Mouse (Mus musculus) stomach, embryonic 16.5 days (tissue): ENCODE measurements around the gene Mydgf. TPM values are rescaled to one million over a fixed set of nuclear protein-coding genes. Genes with fewer than 3 reads are reported as not detected.
A peak's percentile ranks its signal among the peaks of the same experiment; 100 is the strongest.

Experiments used
- ATAC-seq: fragments of 200-750 bp; cut with Nextera tagmentation; 2 replicates; pipeline ENCODE4 v1.8.0; 2017; ENCODE audit warnings: moderate number of reproducible peaks, moderate TSS enrichment; ENCODE audit not compliant: insufficient read depth, low FRiP score
- H3K27ac ChIP-seq: fragments of 300-500 bp; sonication (generic); 2 replicates; pipeline ENCODE4 v1.5.1; 2014; ENCODE audit warnings: low read length
- H3K27me3 ChIP-seq: fragments of 300-500 bp; sonication (generic); 2 replicates; pipeline ENCODE4 v1.6.1; 2014; ENCODE audit warnings: low read length, control low read depth, mixed read lengths; ENCODE audit not compliant: control insufficient read depth, insufficient read depth
- H3K36me3 ChIP-seq: fragments of 300-500 bp; sonication (generic); 2 replicates; pipeline ENCODE4 v1.6.1; 2014; ENCODE audit warnings: low read length; ENCODE audit not compliant: control insufficient read depth, insufficient read depth
- H3K4me1 ChIP-seq: fragments of 300-500 bp; sonication (generic); 2 replicates; pipeline ENCODE4 v1.6.1; 2014; ENCODE audit warnings: low read length, control low read depth, mixed read lengths; ENCODE audit not compliant: control insufficient read depth, insufficient read depth
- H3K4me2 ChIP-seq: fragments of 300-500 bp; sonication (generic); 2 replicates; pipeline ENCODE4 v1.6.1; 2014; ENCODE audit warnings: low read depth, low read length, mixed read lengths
- H3K4me3 ChIP-seq: fragments of 300-500 bp; sonication (generic); replicated peaks from 2 replicates; pipeline ENCODE4 v1.5.1; 2014; ENCODE audit warnings: mild to moderate bottlenecking, low read length
- H3K9ac ChIP-seq: fragments of 300-500 bp; sonication (generic); 2 replicates; pipeline ENCODE4 v1.6.1; 2014; ENCODE audit warnings: low read length
- H3K9me3 ChIP-seq: fragments of 300-500 bp; sonication (generic); replicated peaks from 2 replicates; pipeline ENCODE4 v1.6.1; 2016; ENCODE audit warnings: low read length, control low read depth; ENCODE audit not compliant: control insufficient read depth
- WGBS: fragments of 180-500 bp; shearing (Covaris S2); extraction: QIAGEN DNeasy Blood & Tissue Kit; methylation state at CpG from one replicate; pipeline ENCODE4 v1.1.7; 2014; 5-methylcytosine and 5-hydroxymethylcytosine counted together
- polyA plus RNA-seq: library from polyadenylated mRNA; unstranded; fragments of >200 nt; fragmentation: Nextera tagmentation; extraction: Ambion mirVana; gene quantifications from 2 replicates; pipeline ENCODE4 v1.2.1, GENCODE M21; 2015

Gene Mydgf
- polyA plus RNA-seq, 1 experiment from 2014 or later = 106 TPM

- H3K27ac ChIP-seq = no peak overlapping the region
- ATAC-seq = no peak
- H3K4me1 ChIP-seq = no peaks in the 10 kb centered on the region
- H3K4me3 ChIP-seq = no peak overlapping the region
- H3K9me3 ChIP-seq = no peaks in the 10 kb centered on the region
- no peak overlapping the region for H3K9ac ChIP-seq
- H3K36me3 ChIP-seq = peaks cover 47% of the 10 kb centered on the region
- WGBS = 68% methylated on average over 3 of the region's 3 CpGs
- H3K4me2 ChIP-seq = no peak overlapping the region
- no peaks in the 10 kb centered on the region for H3K27me3 ChIP-seq
Measured at GRCm38 (mm10) chr17:56201642-56202041, 17.9 kb upstream of the Mydgf start.

GRCm38 (mm10) chr17:56200586-56200985, 16.9 kb upstream of the Mydgf start:
- ATAC-seq = no peak
- WGBS = 84% methylated on average over 9 of the region's 9 CpGs
- H3K4me2 ChIP-seq = no peak overlapping the region
- no peaks in the 10 kb centered on the region for H3K9me3 ChIP-seq
- H3K4me3 ChIP-seq = no peak overlapping the region
- H3K36me3 ChIP-seq = peaks cover 45% of the 10 kb centered on the region
- H3K9ac ChIP-seq = no peak overlapping the region
- H3K27me3 ChIP-seq = no peaks in the 10 kb centered on the region
- H3K4me1 ChIP-seq = no peaks in the 10 kb centered on the region
- no peak overlapping the region for H3K27ac ChIP-seq

- Histone ChIP-seq H3K9ac (no peak overlapping the region), H3K4me2 (no peak overlapping the region), H3K27me3 (no peaks in the 10 kb centered on the region), H3K4me3 (no peak overlapping the region), H3K9me3 (no peaks in the 10 kb centered on the region), H3K4me1 (no peaks in the 10 kb centered on the region), H3K36me3 (peaks cover 33% of the 10 kb centered on the region), H3K27ac (no peak overlapping the region)
- ATAC-seq = no peak
- WGBS = 90% methylated on average over 2 of the region's 2 CpGs
Measured at GRCm38 (mm10) chr17:56196860-56197259, 13.1 kb upstream of the Mydgf start.

- H3K4me2 ChIP-seq = no peak overlapping the region
- peaks cover 37% of the 10 kb centered on the region for H3K36me3 ChIP-seq
- H3K4me1 ChIP-seq = no peaks in the 10 kb centered on the region
- H3K4me3 ChIP-seq = no peak overlapping the region
- no peak overlapping the region for H3K27ac ChIP-seq
- H3K9ac ChIP-seq = no peak overlapping the region
- H3K27me3 ChIP-seq = no peaks in the 10 kb centered on the region
- H3K9me3 ChIP-seq = no peaks in the 10 kb centered on the region
- no peak for ATAC-seq
- 76% methylated on average over 13 of the region's 13 CpGs for WGBS
Measured at GRCm38 (mm10) chr17:56194765-56195164, 11.0 kb upstream of the Mydgf start.

- Histone ChIP-seq H3K9me3 (no peaks in the 10 kb centered on the region), H3K27me3 (no peaks in the 10 kb centered on the region), H3K36me3 (peaks cover 37% of the 10 kb centered on the region), H3K9ac (no peak overlapping the region), H3K4me2 (no peak overlapping the region), H3K4me3 (no peak overlapping the region), H3K4me1 (no peaks in the 10 kb centered on the region), H3K27ac (no peak overlapping the region)
- WGBS = 83% methylated on average over 12 of the region's 12 CpGs
- ATAC-seq = no peak
Measured at GRCm38 (mm10) chr17:56194357-56194756, 10.6 kb upstream of the Mydgf start.

GRCm38 (mm10) chr17:56191266-56191665, 7.5 kb upstream of the Mydgf start:
- no peak overlapping the region for H3K27ac ChIP-seq
- no peak overlapping the region for H3K4me2 ChIP-seq
- H3K4me3 ChIP-seq = no peak overlapping the region
- no peaks in the 10 kb centered on the region for H3K9me3 ChIP-seq
- no peak for ATAC-seq
- WGBS = 87% methylated on average over 6 of the region's 6 CpGs
- no peak overlapping the region for H3K9ac ChIP-seq
- no peaks in the 10 kb centered on the region for H3K27me3 ChIP-seq
- no peaks in the 10 kb centered on the region for H3K4me1 ChIP-seq
- peaks cover 20% of the 10 kb centered on the region; the same call in 1 of the 2 replicates for H3K36me3 ChIP-seq

GRCm38 (mm10) chr17:56185281-56186141, 1.8 kb upstream of the Mydgf start:
- Histone ChIP-seq H3K9me3 (no peaks in the 10 kb centered on the region), H3K4me3 (no peak overlapping the region), H3K9ac (peak overlapping the region; percentile 53), H3K27ac (peak overlapping the region; percentile 90), H3K4me1 (peaks cover 23% of the 10 kb centered on the region), H3K36me3 (peaks cover 15% of the 10 kb centered on the region; the same call in 1 of the 2 replicates), H3K27me3 (no peaks in the 10 kb centered on the region), H3K4me2 (peak overlapping the region; percentile 93; the same call in 1 of the 2 replicates)
- peak; percentile 78 for ATAC-seq
- WGBS = 32% methylated on average over 11 of the region's 11 CpGs

- Histone ChIP-seq H3K27me3 (no peaks in the 10 kb centered on the region), H3K4me2 (peak overlapping the region; percentile 93), H3K9ac (peak overlapping the region; percentile 85), H3K27ac (peak overlapping the region; percentile 72), H3K4me3 (peak overlapping the region; percentile 82), H3K9me3 (no peaks in the 10 kb centered on the region), H3K36me3 (peaks cover 6% of the 10 kb centered on the region; the same call in 1 of the 2 replicates), H3K4me1 (peaks cover 23% of the 10 kb centered on the region)
- ATAC-seq = peak; percentile 21; the same call in 1 of the 2 replicates
- WGBS = 3% methylated on average over 14 of the region's 14 CpGs
Measured at GRCm38 (mm10) chr17:56182975-56183657, 604 bp downstream of the Mydgf start.

- Histone ChIP-seq H3K9me3 (no peaks in the 10 kb centered on the region), H3K9ac (no peak overlapping the region), H3K27me3 (no peaks in the 10 kb centered on the region), H3K4me3 (no peak overlapping the region), H3K4me2 (no peak overlapping the region), H3K27ac (no peak overlapping the region), H3K36me3 (peaks cover 18% of the 10 kb centered on the region), H3K4me1 (no peaks in the 10 kb centered on the region)
- 92% methylated on average over 3 of the region's 3 CpGs for WGBS
- no peak for ATAC-seq
Measured at GRCm38 (mm10) chr17:56175416-56175815, 8.3 kb downstream of the Mydgf start.
